Mouse (Mus musculus) testis, adult 2 months (tissue): ENCODE measurements around the gene P2ry14. TPM values are rescaled to one million over a fixed set of nuclear protein-coding genes. Genes with fewer than 3 reads are reported as not detected.

Experiments
- H3K27ac ChIP-seq: fragments of 200-500 bp; 2 replicates; pipeline ENCODE4 v1.5.1; 2012; ENCODE audit warnings: low read depth, low read length; ENCODE audit not compliant: control insufficient read depth, insufficient read depth
- H3K27me3 ChIP-seq: fragments of 200-500 bp; 2 replicates; pipeline ENCODE4 v1.6.1; 2012; ENCODE audit warnings: mild to moderate bottlenecking, low read length, moderate library complexity; ENCODE audit not compliant: control insufficient read depth, insufficient read depth
- H3K36me3 ChIP-seq: fragments of 200-500 bp; 2 replicates; pipeline ENCODE4 v1.6.1; 2012; ENCODE audit warnings: mild to moderate bottlenecking, low read length; ENCODE audit not compliant: control insufficient read depth, insufficient read depth
- H3K4me1 ChIP-seq: fragments of 200-500 bp; 2 replicates; pipeline ENCODE4 v1.6.1; 2012; ENCODE audit warnings: low read length; ENCODE audit not compliant: control insufficient read depth, insufficient read depth
- H3K4me3 ChIP-seq: fragments of 200-500 bp; 2 replicates; pipeline ENCODE4 v1.5.1; 2012; ENCODE audit warnings: low read depth, mild to moderate bottlenecking, low read length, moderate library complexity, mixed read lengths; ENCODE audit not compliant: control insufficient read depth
- CTCF ChIP-seq: fragments of 200-500 bp; IDR thresholded peaks from 2 replicates; pipeline ENCODE4 v1.5.1; 2012; ENCODE audit warnings: low read depth, mild to moderate bottlenecking, inconsistent platforms, low read length, moderate library complexity; ENCODE audit not compliant: control insufficient read depth, insufficient read depth, insufficient replicate concordance
- POLR2A ChIP-seq: fragments of 200-500 bp; IDR thresholded peaks from 2 replicates; pipeline ENCODE4 v1.6.1; 2012; ENCODE audit warnings: low read depth, mild to moderate bottlenecking, inconsistent platforms, low read length, moderate library complexity; ENCODE audit not compliant: control insufficient read depth
- polyA plus RNA-seq: library from polyadenylated mRNA; depleted of rRNA; stranded (reverse); fragments of >200 nt; gene quantifications from 2 replicates; pipeline ENCODE4 v1.2.3, GENCODE M21; 2012

P2ry14 gene
- polyA plus RNA-seq, 1 experiment: 0.67 TPM

DNA sequence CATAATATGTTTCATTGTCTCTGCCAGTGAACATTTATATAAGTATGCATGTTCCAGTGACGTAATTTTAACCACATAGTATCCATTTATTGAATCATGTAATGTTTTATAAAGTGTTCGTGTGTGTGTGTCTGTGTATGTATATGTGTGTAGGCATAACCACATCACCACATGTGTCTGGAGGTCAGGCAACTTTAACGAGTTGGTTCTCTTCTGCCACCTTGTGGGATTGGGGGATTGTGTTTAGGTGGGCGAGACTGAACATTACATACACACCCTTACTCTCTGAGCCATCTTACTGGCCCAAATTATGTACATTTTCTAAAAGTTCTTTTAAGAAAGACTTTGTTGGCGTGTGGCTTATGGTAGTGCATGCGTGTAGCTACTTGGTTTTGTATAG, 15.1 kb upstream of the P2ry14 start:
- TF ChIP-seq CTCF (no peak), POLR2A (no peak)
- H3K27ac ChIP-seq: no peak overlapping the region
- H3K36me3 ChIP-seq: no peaks in the 10 kb centered on the region
- no peak overlapping the region for H3K4me3 ChIP-seq
- H3K27me3 ChIP-seq: no peaks in the 10 kb centered on the region
- H3K4me1 ChIP-seq: no peaks in the 10 kb centered on the region

DNA sequence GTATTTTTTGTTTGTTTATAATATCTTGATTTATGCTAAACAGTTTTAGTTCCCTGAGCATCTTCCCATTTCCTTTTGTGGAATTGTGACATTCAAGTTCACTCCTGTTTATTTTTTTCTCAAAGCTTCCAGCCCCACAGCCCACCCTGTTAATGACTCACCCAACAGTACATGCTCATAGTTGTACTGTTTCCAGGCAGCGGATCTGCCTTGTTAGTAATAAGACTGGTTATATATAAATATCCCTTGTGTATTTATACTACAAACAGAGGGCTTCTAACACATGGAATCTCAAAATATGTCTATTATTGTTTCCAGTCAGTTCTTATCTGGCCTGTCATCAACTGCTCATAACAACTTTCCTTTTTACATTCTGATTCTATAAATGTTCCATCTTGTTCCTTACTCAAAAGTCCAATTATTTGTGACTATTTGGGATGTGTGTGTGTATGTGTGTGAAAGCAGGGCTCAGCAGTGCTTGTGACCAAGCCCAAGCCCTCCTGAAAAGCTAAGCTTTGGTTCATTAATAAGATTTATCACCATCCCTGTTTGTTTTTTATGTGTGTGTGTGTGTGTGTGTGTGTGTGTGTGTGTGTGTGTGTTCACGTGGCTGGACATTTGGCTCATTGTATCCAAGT, 14.1 kb upstream of the P2ry14 start:
- H3K27ac ChIP-seq: no peak overlapping the region
- no peaks in the 10 kb centered on the region for H3K4me1 ChIP-seq
- no peaks in the 10 kb centered on the region for H3K27me3 ChIP-seq
- no peaks in the 10 kb centered on the region for H3K36me3 ChIP-seq
- TF ChIP-seq CTCF (no peak), POLR2A (no peak)
- H3K4me3 ChIP-seq: no peak overlapping the region

- no peak for TF ChIP-seq CTCF
- TF ChIP-seq POLR2A: no peak
- no peak overlapping the region for H3K27ac ChIP-seq
- H3K4me3 ChIP-seq: no peak overlapping the region
- H3K36me3 ChIP-seq: no peaks in the 10 kb centered on the region
- H3K4me1 ChIP-seq: no peaks in the 10 kb centered on the region
- no peaks in the 10 kb centered on the region for H3K27me3 ChIP-seq
Measured at GRCm38 (mm10) chr3:59160465-59160864, 7.0 kb upstream of the P2ry14 start.

GRCm38 (mm10) chr3:59157048-59157447, 3.6 kb upstream of the P2ry14 start:
- Histone ChIP-seq H3K36me3 (no peaks in the 10 kb centered on the region), H3K27ac (no peak overlapping the region), H3K4me3 (no peak overlapping the region), H3K27me3 (no peaks in the 10 kb centered on the region), H3K4me1 (no peaks in the 10 kb centered on the region)
- TF ChIP-seq CTCF (no peak), POLR2A (no peak)

GRCm38 (mm10) chr3:59155404-59155803, 2.0 kb upstream of the P2ry14 start:
- H3K27ac ChIP-seq: no peak overlapping the region
- no peak overlapping the region for H3K4me3 ChIP-seq
- H3K4me1 ChIP-seq: no peaks in the 10 kb centered on the region
- no peaks in the 10 kb centered on the region for H3K36me3 ChIP-seq
- TF ChIP-seq CTCF: no peak
- TF ChIP-seq POLR2A: no peak
- H3K27me3 ChIP-seq: no peaks in the 10 kb centered on the region

GRCm38 (mm10) chr3:59154888-59155287, 1.5 kb upstream of the P2ry14 start:
- Histone ChIP-seq H3K4me3 (no peak overlapping the region), H3K4me1 (no peaks in the 10 kb centered on the region), H3K36me3 (no peaks in the 10 kb centered on the region), H3K27ac (no peak overlapping the region), H3K27me3 (no peaks in the 10 kb centered on the region)
- no peak for TF ChIP-seq CTCF
- no peak for TF ChIP-seq POLR2A

DNA sequence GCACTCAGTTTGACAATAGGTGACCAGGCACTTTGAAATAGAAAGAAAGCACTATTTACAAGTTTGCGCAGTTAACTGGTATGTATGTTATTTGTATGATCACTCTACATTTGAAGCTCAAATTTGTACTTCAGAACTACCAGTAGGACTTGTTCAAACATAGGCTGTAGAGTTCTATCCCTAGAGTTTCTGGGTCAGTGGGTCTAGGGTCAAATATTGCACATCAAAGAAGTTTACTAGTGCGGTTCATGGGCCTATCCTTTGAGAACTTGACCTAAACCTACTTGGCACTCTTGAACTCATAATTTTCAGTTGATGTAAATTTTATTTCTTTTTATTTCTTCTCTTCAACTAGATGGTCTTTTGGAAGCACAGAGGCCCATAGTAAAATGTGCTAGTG, 2.8 kb downstream of the P2ry14 start:
- no peaks in the 10 kb centered on the region for H3K27me3 ChIP-seq
- TF ChIP-seq POLR2A: no peak
- TF ChIP-seq CTCF: no peak
- no peaks in the 10 kb centered on the region for H3K4me1 ChIP-seq
- no peaks in the 10 kb centered on the region for H3K36me3 ChIP-seq
- H3K27ac ChIP-seq: no peak overlapping the region
- no peak overlapping the region for H3K4me3 ChIP-seq
